Mouse (Mus musculus) liver, postnatal 0 days (tissue): Measurements from ENCODE around the gene Mlkl. TPM values are rescaled to one million over a fixed set of nuclear protein-coding genes. Genes with fewer than 3 reads are reported as not detected.

Source experiments
- ATAC-seq: fragments of 200-750 bp; cut with Nextera tagmentation; 2 replicates; pipeline ENCODE4 v1.8.0; 2017; ENCODE audit warnings: mild to moderate bottlenecking, moderate library complexity
- DNase-seq: peaks from one replicate; pipeline ENCODE4 v3.0.0-alpha.2; 2016
- H3K27ac ChIP-seq: fragments of 300-500 bp; sonication (generic); 2 replicates; pipeline ENCODE4 v1.5.1; 2014; ENCODE audit warnings: antibody characterized with exemption, moderate library complexity, mild to moderate bottlenecking, low read depth
- H3K27me3 ChIP-seq: fragments of 300-500 bp; sonication (generic); 2 replicates; pipeline ENCODE4 v1.6.1; 2014; ENCODE audit warnings: low read length, control low read depth, mixed read lengths; ENCODE audit not compliant: insufficient read depth
- H3K36me3 ChIP-seq: fragments of 300-500 bp; sonication (generic); replicated peaks from 2 replicates; pipeline ENCODE4 v1.6.1; 2014; ENCODE audit warnings: mild to moderate bottlenecking, control low read depth, low read length, moderate library complexity, mixed read lengths; ENCODE audit not compliant: insufficient read depth
- H3K4me1 ChIP-seq: fragments of 300-500 bp; sonication (generic); 2 replicates; pipeline ENCODE4 v1.6.1; 2014; ENCODE audit warnings: antibody characterized with exemption, mild to moderate bottlenecking, control low read depth; ENCODE audit not compliant: insufficient read depth
- H3K4me2 ChIP-seq: fragments of 300-500 bp; sonication (generic); 2 replicates; pipeline ENCODE4 v1.6.1; 2014; ENCODE audit warnings: low read depth, mild to moderate bottlenecking, low read length, moderate library complexity, mixed read lengths
- H3K4me3 ChIP-seq: fragments of 300-500 bp; sonication (generic); 2 replicates; pipeline ENCODE4 v1.5.1; 2014; ENCODE audit warnings: low read depth, low read length
- H3K9ac ChIP-seq: fragments of 300-500 bp; sonication (generic); replicated peaks from 2 replicates; pipeline ENCODE4 v1.6.1; 2014; ENCODE audit warnings: mild to moderate bottlenecking, moderate library complexity
- H3K9me3 ChIP-seq: fragments of 300-500 bp; sonication (generic); 2 replicates; pipeline ENCODE4 v1.6.1; 2016; ENCODE audit warnings: mild to moderate bottlenecking, control low read depth, low read length, mixed read lengths
- CTCF ChIP-seq: sonication (generic); IDR thresholded peaks from 2 replicates; pipeline ENCODE4 v1.5.1; 2016; ENCODE audit warnings: antibody characterized with exemption, low read depth
- EP300 ChIP-seq: IDR thresholded peaks from 2 replicates; pipeline ENCODE4 v1.6.1; 2016; ENCODE audit warnings: antibody characterized with exemption, low read depth, mild to moderate bottlenecking
- WGBS: fragments of 180-500 bp; shearing (Covaris S2); extraction: QIAGEN DNeasy Blood & Tissue Kit; methylation state at CpG from one replicate; pipeline ENCODE4 v1.1.7; 2014; ENCODE audit not compliant: insufficient replicate concordance; 5-methylcytosine and 5-hydroxymethylcytosine counted together
- polyA plus RNA-seq: library from polyadenylated mRNA; unstranded; fragments of >200 nt; fragmentation: Nextera tagmentation; extraction: Ambion mirVana; gene quantifications from 2 replicates; pipeline ENCODE4 v1.2.1, GENCODE M21; 2015

Gene Mlkl
- polyA plus RNA-seq, 1 experiment from 2014 or later = 4.7 TPM

- TF ChIP-seq EP300 (no peak), CTCF (no peak)
- H3K36me3 ChIP-seq = no peaks in the 10 kb centered on the region
- H3K27ac ChIP-seq = no peak overlapping the region
- 70% methylated on average over 2 of the region's 2 CpGs for WGBS
- 0 out of 2 replicates have a peak, but pooled peaks cover 6% of the 10 kb centered on the region for H3K27me3 ChIP-seq
- H3K4me3 ChIP-seq = no peak overlapping the region
- H3K9ac ChIP-seq = no peak overlapping the region
- H3K9me3 ChIP-seq = 0 out of 2 replicates have a peak, but pooled peaks cover 3% of the 10 kb centered on the region
- DNase-seq = no peak
- ATAC-seq = no peak
- H3K4me2 ChIP-seq = no peak overlapping the region
- peaks cover 2% of the 10 kb centered on the region; the same call in 1 of the 2 replicates for H3K4me1 ChIP-seq
Measured at GRCm38 (mm10) chr8:111264693-111265220, 73.2 kb downstream of the Mlkl start.

- Histone ChIP-seq H3K36me3 (no peaks in the 10 kb centered on the region), H3K9ac (no peak overlapping the region), H3K4me2 (no peak overlapping the region), H3K4me1 (peaks cover 11% of the 10 kb centered on the region; the same call in 1 of the 2 replicates), H3K27me3 (0 out of 2 replicates have a peak, but pooled peaks cover 6% of the 10 kb centered on the region), H3K4me3 (no peak overlapping the region), H3K9me3 (0 out of 2 replicates have a peak, but pooled peaks cover 3% of the 10 kb centered on the region), H3K27ac (no peak overlapping the region)
- TF ChIP-seq CTCF (no peak), EP300 (peak; percentile 93)
- no peak for ATAC-seq
- DNase-seq = no peak
- 35% methylated on average over 4 of the region's 4 CpGs for WGBS
Measured at GRCm38 (mm10) chr8:111261981-111262381, 76.0 kb downstream of the Mlkl start.

Other genes with a start within 250 kb of the Mlkl start
- not detected in 2 replicates for gene Clec18a, start 245.8 kb downstream of the Mlkl start, polyA plus RNA-seq
- 2.0 and 3.3 TPM in 2 replicates for gene Pdpr, start 243.5 kb downstream of the Mlkl start, polyA plus RNA-seq
- gene Glg1, start 79.0 kb downstream of the Mlkl start, polyA plus RNA-seq = 10.8 and 13.0 TPM in 2 replicates
- gene Rfwd3, start 38.0 kb downstream of the Mlkl start, polyA plus RNA-seq = 14.5 and 17.6 TPM in 2 replicates
- 0.25 TPM in 1 of 2 replicates, not detected in the other for gene Fa2h, start 55.6 kb upstream of the Mlkl start, polyA plus RNA-seq
- gene Wdr59, start 183.9 kb upstream of the Mlkl start, polyA plus RNA-seq = 0.77 and 0.92 TPM in 2 replicates
- 6.3 and 7.2 TPM in 2 replicates for gene Znrf1, start 197.9 kb upstream of the Mlkl start, polyA plus RNA-seq